Mouse (Mus musculus): Measurements from ENCODE around the gene Scn10a. TPM values are rescaled to one million over a fixed set of nuclear protein-coding genes. Genes with fewer than 3 reads are reported as not detected.

Gene Scn10a
- total and polyA plus RNA-seq, 2 experiments: not detected

DNA sequence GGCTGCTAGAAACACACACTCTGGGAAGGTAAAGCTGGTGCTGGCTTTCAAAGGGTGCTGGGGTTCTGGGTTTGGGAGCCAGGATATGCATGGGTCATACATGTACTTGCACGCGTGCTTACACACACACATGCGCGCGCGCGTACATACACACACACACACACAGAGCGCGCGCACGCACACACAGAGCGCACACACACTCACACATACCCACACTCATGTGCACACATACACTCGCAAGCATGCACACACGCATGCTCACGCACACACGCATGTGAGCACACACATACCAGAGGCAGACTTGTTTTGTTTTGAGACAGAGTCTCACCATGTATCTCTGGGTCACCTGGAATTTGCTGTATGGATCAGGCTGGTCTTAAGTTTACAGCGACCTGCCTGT, 138.9 kb downstream of the Scn10a start:
- Histone ChIP-seq H3K4me3 (ENCODE audit: insufficient read depth, low read depth, low read length) (no peak overlapping the region), H3K79me2 (ENCODE audit: control insufficient read depth, insufficient read depth, low read length) (no peaks in the 10 kb centered on the region), H3K27me3 (ENCODE audit: control insufficient read depth, insufficient read depth, low read length) (peaks cover 12% of the 10 kb centered on the region), H3K4me1 (ENCODE audit: control insufficient read depth, insufficient read depth, low read length) (peaks cover 3% of the 10 kb centered on the region), H3K27ac (replicated peaks; ENCODE audit: insufficient read depth, low read depth, low read length) (no peak overlapping the region), H3K9ac (ENCODE audit: low read depth, low read length) (no peak overlapping the region), H3K36me3 (ENCODE audit: control insufficient read depth, insufficient read depth, low read length) (no peaks in the 10 kb centered on the region)
- WGBS: 87% methylated on average over 17 of the region's 17 CpGs
- TF ChIP-seq POLR2A (IDR thresholded peaks at IDR 0.05; ENCODE audit: extremely low read depth, insufficient read depth, low read length): no peak
- no peak for TF ChIP-seq CTCF (IDR thresholded peaks at IDR 0.05; ENCODE audit: low read depth, low read length)
- no peak for DNase-seq (ENCODE audit: extremely low read depth, low read depth, low spot score)

- Histone ChIP-seq H3K4me1 (ENCODE audit: control insufficient read depth, insufficient read depth, low read length) (peaks cover 3% of the 10 kb centered on the region), H3K36me3 (ENCODE audit: control insufficient read depth, insufficient read depth, low read length) (no peaks in the 10 kb centered on the region), H3K79me2 (ENCODE audit: control insufficient read depth, insufficient read depth, low read length) (no peaks in the 10 kb centered on the region), H3K9ac (ENCODE audit: low read depth, low read length) (peak within 1 kb of the TSS; percentile 27), H3K4me3 (ENCODE audit: insufficient read depth, low read depth, low read length) (peak within 1 kb of the TSS; percentile 39; the same call in 1 of the 2 replicates), H3K27me3 (ENCODE audit: control insufficient read depth, insufficient read depth, low read length) (peaks cover 12% of the 10 kb centered on the region), H3K27ac (replicated peaks; ENCODE audit: insufficient read depth, low read depth, low read length) (no peak within 1 kb of the TSS)
- WGBS: under 1% methylated on average over 94 of the region's 99 CpGs
- DNase-seq (ENCODE audit: extremely low read depth, low read depth, low spot score): peak; percentile 2
- TF ChIP-seq CTCF (IDR thresholded peaks at IDR 0.05; ENCODE audit: low read depth, low read length) (no peak), POLR2A (IDR thresholded peaks at IDR 0.05; ENCODE audit: extremely low read depth, insufficient read depth, low read length) (no peak)
Observed at GRCm38 (mm10) chr9:119578636-119579438, 140.3 kb downstream of the Scn10a start, which contains the start of gene Scn5a. Scn5a (minus strand) TSS chr9:119579016.

GRCm38 (mm10) chr9:119578311-119578635, 140.8 kb downstream of the Scn10a start:
- no peak overlapping the region for H3K4me3 ChIP-seq (ENCODE audit: insufficient read depth, low read depth, low read length)
- no peak overlapping the region for H3K27ac ChIP-seq (replicated peaks; ENCODE audit: insufficient read depth, low read depth, low read length)
- peaks cover 12% of the 10 kb centered on the region for H3K27me3 ChIP-seq (ENCODE audit: control insufficient read depth, insufficient read depth, low read length)
- H3K9ac ChIP-seq (ENCODE audit: low read depth, low read length): no peak overlapping the region
- peaks cover 3% of the 10 kb centered on the region for H3K4me1 ChIP-seq (ENCODE audit: control insufficient read depth, insufficient read depth, low read length)
- H3K79me2 ChIP-seq (ENCODE audit: control insufficient read depth, insufficient read depth, low read length): no peaks in the 10 kb centered on the region
- no peak for DNase-seq (ENCODE audit: extremely low read depth, low read depth, low spot score)
- 3% methylated on average over 23 of the region's 24 CpGs for WGBS
- no peaks in the 10 kb centered on the region for H3K36me3 ChIP-seq (ENCODE audit: control insufficient read depth, insufficient read depth, low read length)
- TF ChIP-seq POLR2A (IDR thresholded peaks at IDR 0.05; ENCODE audit: extremely low read depth, insufficient read depth, low read length) (no peak), CTCF (IDR thresholded peaks at IDR 0.05; ENCODE audit: low read depth, low read length) (no peak)

- Histone ChIP-seq H3K79me2 (ENCODE audit: control insufficient read depth, insufficient read depth, low read length) (no peaks in the 10 kb centered on the region), H3K27ac (replicated peaks; ENCODE audit: insufficient read depth, low read depth, low read length) (no peak overlapping the region), H3K36me3 (ENCODE audit: control insufficient read depth, insufficient read depth, low read length) (no peaks in the 10 kb centered on the region), H3K9ac (ENCODE audit: low read depth, low read length) (no peak overlapping the region), H3K4me3 (ENCODE audit: insufficient read depth, low read depth, low read length) (no peak overlapping the region), H3K4me1 (ENCODE audit: control insufficient read depth, insufficient read depth, low read length) (peaks cover 3% of the 10 kb centered on the region), H3K27me3 (ENCODE audit: control insufficient read depth, insufficient read depth, low read length) (peaks cover 12% of the 10 kb centered on the region)
- no peak for TF ChIP-seq POLR2A (IDR thresholded peaks at IDR 0.05; ENCODE audit: extremely low read depth, insufficient read depth, low read length)
- TF ChIP-seq CTCF (IDR thresholded peaks at IDR 0.05; ENCODE audit: low read depth, low read length): no peak
- 74% methylated on average over 2 of the region's 2 CpGs for whole genome bisulfite sequencing
- no peak for DNase-seq (ENCODE audit: extremely low read depth, low read depth, low spot score)
Observed at GRCm38 (mm10) chr9:119576977-119577376, 142.1 kb downstream of the Scn10a start.

GRCm38 (mm10) chr9:119575732-119576131, 143.4 kb downstream of the Scn10a start:
- H3K27ac ChIP-seq (replicated peaks; ENCODE audit: insufficient read depth, low read depth, low read length): no peak overlapping the region
- peaks cover 3% of the 10 kb centered on the region for H3K4me1 ChIP-seq (ENCODE audit: control insufficient read depth, insufficient read depth, low read length)
- H3K9ac ChIP-seq (ENCODE audit: low read depth, low read length): no peak overlapping the region
- 65% methylated on average over 9 of the region's 9 CpGs for WGBS
- H3K79me2 ChIP-seq (ENCODE audit: control insufficient read depth, insufficient read depth, low read length): no peaks in the 10 kb centered on the region
- no peak overlapping the region for H3K4me3 ChIP-seq (ENCODE audit: insufficient read depth, low read depth, low read length)
- DNase-seq (ENCODE audit: extremely low read depth, low read depth, low spot score): no peak
- TF ChIP-seq CTCF (IDR thresholded peaks at IDR 0.05; ENCODE audit: low read depth, low read length): no peak
- TF ChIP-seq POLR2A (IDR thresholded peaks at IDR 0.05; ENCODE audit: extremely low read depth, insufficient read depth, low read length): no peak
- H3K36me3 ChIP-seq (ENCODE audit: control insufficient read depth, insufficient read depth, low read length): no peaks in the 10 kb centered on the region
- peaks cover 12% of the 10 kb centered on the region for H3K27me3 ChIP-seq (ENCODE audit: control insufficient read depth, insufficient read depth, low read length)

DNA sequence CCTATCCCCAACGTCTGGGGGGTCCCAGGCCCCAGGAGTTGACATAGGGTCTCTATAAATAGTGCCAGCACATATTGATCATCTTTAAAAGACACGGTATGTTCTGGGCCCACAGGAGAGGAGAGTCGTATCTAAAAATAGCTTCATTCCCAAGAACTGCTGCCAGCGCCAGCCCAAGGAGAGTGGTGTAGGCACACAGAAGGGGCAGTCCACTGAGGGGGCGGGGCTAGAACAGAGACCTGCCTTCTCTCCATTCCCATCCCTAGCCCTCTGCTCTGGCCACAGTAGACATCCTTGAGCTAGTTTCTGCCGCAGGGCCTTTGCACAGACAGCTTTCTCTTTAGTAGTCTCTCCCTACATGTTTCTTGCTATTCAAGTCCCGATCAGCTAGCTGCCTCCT, 144.8 kb downstream of the Scn10a start:
- Histone ChIP-seq H3K36me3 (ENCODE audit: control insufficient read depth, insufficient read depth, low read length) (no peaks in the 10 kb centered on the region), H3K27me3 (ENCODE audit: control insufficient read depth, insufficient read depth, low read length) (peaks cover 13% of the 10 kb centered on the region), H3K9ac (ENCODE audit: low read depth, low read length) (no peak overlapping the region), H3K4me3 (ENCODE audit: insufficient read depth, low read depth, low read length) (no peak overlapping the region), H3K4me1 (ENCODE audit: control insufficient read depth, insufficient read depth, low read length) (peaks cover 3% of the 10 kb centered on the region), H3K79me2 (ENCODE audit: control insufficient read depth, insufficient read depth, low read length) (no peaks in the 10 kb centered on the region), H3K27ac (replicated peaks; ENCODE audit: insufficient read depth, low read depth, low read length) (no peak overlapping the region)
- DNase-seq (ENCODE audit: extremely low read depth, low read depth, low spot score): no peak
- WGBS: 75% methylated on average over 7 of the region's 7 CpGs
- TF ChIP-seq POLR2A (IDR thresholded peaks at IDR 0.05; ENCODE audit: extremely low read depth, insufficient read depth, low read length): no peak
- TF ChIP-seq CTCF (IDR thresholded peaks at IDR 0.05; ENCODE audit: low read depth, low read length): no peak

Data from liver, adult 2 months (tissue).